Mouse (Mus musculus) erythroblast, embryonic 14.5 days (primary cell): ENCODE measurements around the gene Hmmr.

Source experiments
- GATA1 ChIP-seq: IDR thresholded peaks from 2 replicates; pipeline ENCODE4 v1.6.1; 2012; ENCODE audit warnings: low read length, inconsistent platforms, mixed read lengths
- TAL1 ChIP-seq: IDR thresholded peaks from 3 replicates; pipeline ENCODE4 v1.6.1; 2012; ENCODE audit warnings: low read length, inconsistent platforms, mixed read lengths

GRCm38 (mm10) chr11:40755968-40756367 is 22.7 kb upstream of the Hmmr start:
- no peak for TF ChIP-seq TAL1
- TF ChIP-seq GATA1: no peak
